Mouse (Mus musculus) small intestine, adult 2 months (tissue): ENCODE results near the gene Ank.

Source experiments
- CTCF ChIP-seq: fragments of 200-500 bp; IDR thresholded peaks from 2 replicates; pipeline ENCODE4 v1.5.1; 2012; ENCODE audit warnings: low read depth, mild to moderate bottlenecking, control low read depth, inconsistent platforms, low read length, moderate library complexity, mixed read lengths; ENCODE audit not compliant: insufficient replicate concordance, insufficient read length; ENCODE audit errors: extremely low read depth
- POLR2A ChIP-seq: fragments of 200-500 bp; IDR thresholded peaks from 2 replicates; pipeline ENCODE4 v1.6.1; 2012; ENCODE audit warnings: low read depth, mild to moderate bottlenecking, control low read depth, inconsistent platforms, low read length, moderate library complexity

- TF ChIP-seq POLR2A (no peak), CTCF (no peak)
These were observed 44.9 kb upstream of the Ank start for GRCm38 (mm10) chr15:27421531-27421930.
